Mouse (Mus musculus) embryo, embryonic 9.5 days (tissue): ENCODE results near the gene 1700049E17Rik2.
"Not testable (repeated sequence)": the region's sequence is repeated elsewhere in the genome, so short reads cannot be mapped to it uniquely, and the experiment has no call there.

Experiments
- DNase-seq: peaks from one replicate; pipeline ENCODE4 v3.0.0-alpha.2; 2017; ENCODE audit errors: extremely low spot score

1700049E17Rik2 gene

GRCm38 (mm10) chr14:41572911-41573310, at the start of gene 1700049E17Rik2:
Gene 1700049E17Rik2, plus strand, starts transcription at chr14:41573211.
- not testable (repeated sequence) for DNase-seq

GRCm38 (mm10) chr14:41524695-41525094, 48.3 kb upstream of the 1700049E17Rik2 start:
- not testable (repeated sequence) for DNase-seq

- DNase-seq: not testable (repeated sequence)
These were observed 17.5 kb upstream of the 1700049E17Rik2 start, which contains the start of gene Gm7970 for GRCm38 (mm10) chr14:41555483-41555882. Gene Gm7970, minus strand, starts transcription at chr14:41555583.

- DNase-seq: not testable (repeated sequence)
These were observed 13.3 kb downstream of the 1700049E17Rik2 start for GRCm38 (mm10) chr14:41586346-41586745.

GRCm38 (mm10) chr14:41600935-41601334, 27.9 kb downstream of the 1700049E17Rik2 start:
- not testable (repeated sequence) for DNase-seq

- not testable (repeated sequence) for DNase-seq
These were observed 37.7 kb downstream of the 1700049E17Rik2 start for GRCm38 (mm10) chr14:41610690-41611089.

GRCm38 (mm10) chr14:41622535-41622934, 49.5 kb downstream of the 1700049E17Rik2 start:
- not testable (repeated sequence) for DNase-seq

- DNase-seq: not testable (repeated sequence)
These were observed 51.5 kb downstream of the 1700049E17Rik2 start, which contains the start of gene Gm3072 for GRCm38 (mm10) chr14:41624512-41624911. Gene Gm3072, minus strand, starts transcription at chr14:41624612.

- not testable (repeated sequence) for DNase-seq
These were observed 57.1 kb downstream of the 1700049E17Rik2 start for GRCm38 (mm10) chr14:41630144-41630543.
